Mouse (Mus musculus): ENCODE measurements around the gene Cpxm2. TPM values are rescaled to one million over a fixed set of nuclear protein-coding genes. Genes with fewer than 3 reads are reported as not detected.

The Cpxm2 gene
- polyA plus RNA-seq, 1 experiment, result 5.8 TPM

GRCm38 (mm10) chr7:132012969-132013679, 141.4 kb downstream of the Cpxm2 start:
- 41% methylated on average over 1 of the region's 1 CpGs for WGBS
- no peak for TF ChIP-seq CTCF (IDR thresholded peaks at IDR 0.05; ENCODE audit: extremely low read depth, insufficient read depth, insufficient read length, insufficient replicate concordance)
- no peak overlapping the region for H3K4me3 ChIP-seq (ENCODE audit: extremely low read depth, insufficient read depth, insufficient read length)
- H3K27ac ChIP-seq (ENCODE audit: insufficient read depth, low read length), result no peak overlapping the region
- H3K4me1 ChIP-seq (ENCODE audit: control insufficient read depth, insufficient read depth, insufficient read length), result no peaks in the 10 kb centered on the region
- DNase-seq (ENCODE audit: low read depth in 1 of 2, low spot score in 2 of 2), result no peak
- H3K27me3 ChIP-seq (ENCODE audit: control insufficient read depth, insufficient read depth, low read length), result no peaks in the 10 kb centered on the region
- H3K36me3 ChIP-seq (ENCODE audit: control insufficient read depth, insufficient read depth, low read length), result no peaks in the 10 kb centered on the region

- TF ChIP-seq CTCF (IDR thresholded peaks at IDR 0.05; ENCODE audit: extremely low read depth, insufficient read depth, insufficient read length, insufficient replicate concordance) (no peak), POLR2A (IDR thresholded peaks at IDR 0.05; ENCODE audit: low read depth, low read length) (no peak)
- no peak for DNase-seq (ENCODE audit: low read depth in 1 of 2, low spot score in 2 of 2)
- Histone ChIP-seq H3K27me3 (ENCODE audit: control insufficient read depth, insufficient read depth, low read length) (no peaks in the 10 kb centered on the region), H3K4me3 (ENCODE audit: extremely low read depth, insufficient read depth, insufficient read length) (no peak overlapping the region), H3K36me3 (ENCODE audit: control insufficient read depth, insufficient read depth, low read length) (no peaks in the 10 kb centered on the region), H3K4me1 (ENCODE audit: control insufficient read depth, insufficient read depth, insufficient read length) (no peaks in the 10 kb centered on the region), H3K27ac (ENCODE audit: insufficient read depth, low read length) (no peak overlapping the region)
- WGBS, result 82% methylated on average over 7 of the region's 7 CpGs
These were observed 145.5 kb downstream of the Cpxm2 start for GRCm38 (mm10) chr7:132009002-132009401.

- 84% methylated on average over 14 of the region's 14 CpGs for WGBS
These were observed 148.4 kb downstream of the Cpxm2 start for GRCm38 (mm10) chr7:132005996-132006696.

GRCm38 (mm10) chr7:131992873-131993272, 161.7 kb downstream of the Cpxm2 start:
- no peak overlapping the region for H3K27ac ChIP-seq (ENCODE audit: insufficient read depth, low read length)
- DNase-seq (ENCODE audit: low read depth in 1 of 2, low spot score in 2 of 2), result no peak
- no peak overlapping the region for H3K4me3 ChIP-seq (ENCODE audit: extremely low read depth, insufficient read depth, insufficient read length)
- no peaks in the 10 kb centered on the region for H3K36me3 ChIP-seq (ENCODE audit: control insufficient read depth, insufficient read depth, low read length)
- WGBS, result 79% methylated on average over 3 of the region's 3 CpGs
- H3K4me1 ChIP-seq (ENCODE audit: control insufficient read depth, insufficient read depth, insufficient read length), result no peaks in the 10 kb centered on the region
- no peak for TF ChIP-seq POLR2A (IDR thresholded peaks at IDR 0.05; ENCODE audit: low read depth, low read length)
- no peak for TF ChIP-seq CTCF (IDR thresholded peaks at IDR 0.05; ENCODE audit: extremely low read depth, insufficient read depth, insufficient read length, insufficient replicate concordance)
- H3K27me3 ChIP-seq (ENCODE audit: control insufficient read depth, insufficient read depth, low read length), result no peaks in the 10 kb centered on the region

More at GRCm38 (mm10) chr7:132005996-132006696, 148.4 kb downstream of the Cpxm2 start:
- TF ChIP-seq CTCF (IDR thresholded peaks at IDR 0.05; ENCODE audit: extremely low read depth, insufficient read depth, insufficient read length, insufficient replicate concordance), result no peak
- TF ChIP-seq POLR2A (IDR thresholded peaks at IDR 0.05; ENCODE audit: low read depth, low read length), result no peak
- Histone ChIP-seq H3K4me1 (ENCODE audit: control insufficient read depth, insufficient read depth, insufficient read length) (no peaks in the 10 kb centered on the region), H3K36me3 (ENCODE audit: control insufficient read depth, insufficient read depth, low read length) (no peaks in the 10 kb centered on the region), H3K4me3 (ENCODE audit: extremely low read depth, insufficient read depth, insufficient read length) (no peak overlapping the region), H3K27me3 (ENCODE audit: control insufficient read depth, insufficient read depth, low read length) (no peaks in the 10 kb centered on the region), H3K27ac (ENCODE audit: insufficient read depth, low read length) (no peak overlapping the region)
- DNase-seq (ENCODE audit: low read depth in 1 of 2, low spot score in 2 of 2), result no peak

GRCm38 (mm10) chr7:131992226-131992625, 162.3 kb downstream of the Cpxm2 start:
- WGBS, result 64% methylated on average over 1 of the region's 1 CpGs
- no peaks in the 10 kb centered on the region for H3K36me3 ChIP-seq (ENCODE audit: control insufficient read depth, insufficient read depth, low read length)

DNA sequence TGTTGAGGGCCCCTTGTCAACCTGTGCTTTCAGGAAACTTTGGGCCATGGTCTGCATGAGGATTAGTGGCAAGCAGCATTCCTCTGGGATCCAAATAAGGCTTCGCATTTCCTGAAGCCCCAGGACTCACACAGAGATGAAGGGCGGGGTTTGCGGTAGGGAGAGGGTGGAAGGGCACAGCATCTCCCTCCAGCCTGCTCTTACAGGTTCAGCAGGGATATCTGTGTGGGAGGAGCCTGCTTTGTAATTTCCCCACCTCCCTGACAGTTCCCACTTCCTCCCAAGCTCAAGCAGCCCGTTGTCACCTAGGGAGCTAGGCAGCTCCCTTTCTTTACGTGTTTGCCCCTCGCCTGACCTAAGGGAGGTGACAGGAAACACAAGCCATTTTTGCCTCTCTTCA, 165.5 kb downstream of the Cpxm2 start:
- TF ChIP-seq POLR2A (IDR thresholded peaks at IDR 0.05; ENCODE audit: low read depth, low read length) (no peak), CTCF (IDR thresholded peaks at IDR 0.05; ENCODE audit: extremely low read depth, insufficient read depth, insufficient read length, insufficient replicate concordance) (no peak)
- Histone ChIP-seq H3K4me1 (ENCODE audit: control insufficient read depth, insufficient read depth, insufficient read length) (no peaks in the 10 kb centered on the region), H3K27me3 (ENCODE audit: control insufficient read depth, insufficient read depth, low read length) (no peaks in the 10 kb centered on the region), H3K4me3 (ENCODE audit: extremely low read depth, insufficient read depth, insufficient read length) (no peak overlapping the region), H3K27ac (ENCODE audit: insufficient read depth, low read length) (no peak overlapping the region), H3K36me3 (ENCODE audit: control insufficient read depth, insufficient read depth, low read length) (no peaks in the 10 kb centered on the region)
- 29% methylated on average over 6 of the region's 6 CpGs for WGBS
- DNase-seq (ENCODE audit: low read depth in 1 of 2, low spot score in 2 of 2), result no peak

More at GRCm38 (mm10) chr7:131992226-131992625, 162.3 kb downstream of the Cpxm2 start:
- TF ChIP-seq POLR2A (IDR thresholded peaks at IDR 0.05; ENCODE audit: low read depth, low read length), result no peak
- no peak for TF ChIP-seq CTCF (IDR thresholded peaks at IDR 0.05; ENCODE audit: extremely low read depth, insufficient read depth, insufficient read length, insufficient replicate concordance)
- Histone ChIP-seq H3K4me3 (ENCODE audit: extremely low read depth, insufficient read depth, insufficient read length) (no peak overlapping the region), H3K27me3 (ENCODE audit: control insufficient read depth, insufficient read depth, low read length) (no peaks in the 10 kb centered on the region), H3K4me1 (ENCODE audit: control insufficient read depth, insufficient read depth, insufficient read length) (no peaks in the 10 kb centered on the region), H3K27ac (ENCODE audit: insufficient read depth, low read length) (no peak overlapping the region)
- DNase-seq (ENCODE audit: low read depth in 1 of 2, low spot score in 2 of 2), result no peak

Other genes with a start within 250 kb of the Cpxm2 start
- not detected in 2 replicates for gene Gpr26, start 188.3 kb downstream of the Cpxm2 start, polyA plus RNA-seq (2012; rRNA removed)
- gene Chst15, start 162.5 kb upstream of the Cpxm2 start, polyA plus RNA-seq (2012; rRNA removed), result 25.9 and 27.9 TPM in 2 replicates

All from spleen, adult 2 months (tissue).